Mouse (Mus musculus): ENCODE results near the gene Gstm4.
"Not testable (repeated sequence)": the region's sequence is repeated elsewhere in the genome, so short reads cannot be mapped to it uniquely, and the experiment has no call there.

The Gstm4 gene

GRCm38 (mm10) chr3:108016468-108016867 lies 28.2 kb downstream of the Gstm4 start:
- not testable (repeated sequence) for DNase-seq

- DNase-seq: no peak
Measured at GRCm38 (mm10) chr3:108014974-108015346, 29.7 kb downstream of the Gstm4 start.

- no peak for DNase-seq
Measured at GRCm38 (mm10) chr3:108014098-108014973, 30.4 kb downstream of the Gstm4 start.

- peak; percentile 87 to 90 for DNase-seq
Measured at GRCm38 (mm10) chr3:108013331-108013871, 31.3 kb downstream of the Gstm4 start.

- DNase-seq: no peak
Measured at GRCm38 (mm10) chr3:108011558-108011957, 33.1 kb downstream of the Gstm4 start.

GRCm38 (mm10) chr3:108010286-108010685 lies 34.4 kb downstream of the Gstm4 start:
- peak; percentile 53 to 66 for DNase-seq

GRCm38 (mm10) chr3:108002021-108002420 lies 42.7 kb downstream of the Gstm4 start:
- DNase-seq: peak in 1 of 2 experiments; percentile 58

- no peak for DNase-seq
Measured at GRCm38 (mm10) chr3:107999491-107999890, 45.2 kb downstream of the Gstm4 start.

- no peak for DNase-seq
Measured at GRCm38 (mm10) chr3:107998591-107998990, 46.1 kb downstream of the Gstm4 start.

GRCm38 (mm10) chr3:107996576-107996975 lies 48.1 kb downstream of the Gstm4 start:
- no peak for DNase-seq

GRCm38 (mm10) chr3:107995974-107996373 lies 48.7 kb downstream of the Gstm4 start:
- not testable (repeated sequence) for DNase-seq
